Mouse (Mus musculus) neural tube, embryonic 14.5 days (tissue): ENCODE measurements around the gene Lefty1. TPM values are rescaled to one million over a fixed set of nuclear protein-coding genes. Genes with fewer than 3 reads are reported as not detected.

Experiments used
- ATAC-seq: fragments of 200-750 bp; cut with Nextera tagmentation; 2 replicates; pipeline ENCODE4 v1.8.0; 2017; ENCODE audit warnings: low read depth, mild to moderate bottlenecking, moderate TSS enrichment, moderate library complexity
- H3K27ac ChIP-seq: fragments of 300-500 bp; sonication (generic); 2 replicates; pipeline ENCODE4 v1.5.1; 2014; ENCODE audit warnings: low read depth, mild to moderate bottlenecking, control low read depth, low read length, moderate library complexity, mixed read lengths
- H3K27me3 ChIP-seq: fragments of 300-500 bp; sonication (generic); 2 replicates; pipeline ENCODE4 v1.6.1; 2014; ENCODE audit warnings: low read length; ENCODE audit not compliant: control insufficient read depth, insufficient read depth
- H3K36me3 ChIP-seq: fragments of 300-500 bp; sonication (generic); 2 replicates; pipeline ENCODE4 v1.6.1; 2014; ENCODE audit warnings: low read length, mixed read lengths; ENCODE audit not compliant: control insufficient read depth, insufficient read depth
- H3K4me1 ChIP-seq: fragments of 300-500 bp; sonication (generic); 2 replicates; pipeline ENCODE4 v1.6.1; 2014; ENCODE audit warnings: low read length; ENCODE audit not compliant: control insufficient read depth, insufficient read depth
- H3K4me2 ChIP-seq: fragments of 300-500 bp; sonication (generic); 2 replicates; pipeline ENCODE4 v1.6.1; 2014; ENCODE audit warnings: mild to moderate bottlenecking, low read depth, low read length, control low read depth
- H3K4me3 ChIP-seq: fragments of 300-500 bp; sonication (generic); 2 replicates; pipeline ENCODE4 v1.5.1; 2014; ENCODE audit warnings: low read depth, low read length, control low read depth, mixed read lengths
- H3K9ac ChIP-seq: fragments of 300-500 bp; sonication (generic); replicated peaks from 2 replicates; pipeline ENCODE4 v1.6.1; 2014; ENCODE audit warnings: low read depth, mild to moderate bottlenecking, control low read depth, low read length, mixed read lengths
- H3K9me3 ChIP-seq: fragments of 300-500 bp; sonication (generic); 2 replicates; pipeline ENCODE4 v1.6.1; 2016; ENCODE audit warnings: low read length; ENCODE audit not compliant: control insufficient read depth
- WGBS: fragments of 180-500 bp; shearing (Covaris S2); extraction: QIAGEN DNeasy Blood & Tissue Kit; methylation state at CpG from one replicate; pipeline ENCODE4 v1.1.7; 2014; 5-methylcytosine and 5-hydroxymethylcytosine counted together
- polyA plus RNA-seq: library from polyadenylated mRNA; unstranded; fragments of >200 nt; fragmentation: Nextera tagmentation; extraction: Ambion mirVana; gene quantifications from 2 replicates; pipeline ENCODE4 v1.2.1, GENCODE M21; 2014

Lefty1 gene
- polyA plus RNA-seq, 1 experiment from 2014 or later, result not detected

GRCm38 (mm10) chr1:180903666-180904038 is 31.2 kb upstream of the Lefty1 start:
- Histone ChIP-seq H3K36me3 (peaks cover 15% of the 10 kb centered on the region; the same call in 1 of the 2 replicates), H3K9ac (peak overlapping the region; percentile 91; the same call in 1 of the 2 replicates), H3K4me1 (peaks cover 14% of the 10 kb centered on the region), H3K27ac (peak overlapping the region; percentile 40; the same call in 1 of the 2 replicates), H3K4me3 (peak overlapping the region; percentile 81), H3K27me3 (peaks cover 3% of the 10 kb centered on the region; the same call in 1 of the 2 replicates), H3K9me3 (no peaks in the 10 kb centered on the region), H3K4me2 (peak overlapping the region; percentile 77)
- 44% methylated on average over 10 of the region's 10 CpGs for WGBS
- ATAC-seq, result no peak

GRCm38 (mm10) chr1:180904039-180904814 is 30.6 kb upstream of the Lefty1 start, which contains the start of gene Pycr2:
Gene Pycr2, plus strand, starts transcription at chr1:180904293.
- peak within 1 kb of the TSS; percentile 81 for H3K4me3 ChIP-seq
- WGBS, result under 1% methylated on average over 52 of the region's 52 CpGs
- peak; percentile 99 for ATAC-seq
- H3K36me3 ChIP-seq, result peaks cover 15% of the 10 kb centered on the region; the same call in 1 of the 2 replicates
- peak within 1 kb of the TSS; percentile 84 for H3K27ac ChIP-seq
- H3K9ac ChIP-seq, result peak within 1 kb of the TSS; percentile 91
- peak within 1 kb of the TSS; percentile 77 for H3K4me2 ChIP-seq
- peaks cover 3% of the 10 kb centered on the region; the same call in 1 of the 2 replicates for H3K27me3 ChIP-seq
- peaks cover 14% of the 10 kb centered on the region for H3K4me1 ChIP-seq
- H3K9me3 ChIP-seq, result no peaks in the 10 kb centered on the region

GRCm38 (mm10) chr1:180904815-180905080 is 30.1 kb upstream of the Lefty1 start:
- peak overlapping the region; percentile 91 for H3K9ac ChIP-seq
- H3K27me3 ChIP-seq, result peaks cover 3% of the 10 kb centered on the region; the same call in 1 of the 2 replicates
- peak overlapping the region; percentile 77 for H3K4me2 ChIP-seq
- H3K36me3 ChIP-seq, result peaks cover 15% of the 10 kb centered on the region; the same call in 1 of the 2 replicates
- H3K9me3 ChIP-seq, result no peaks in the 10 kb centered on the region
- ATAC-seq, result no peak
- WGBS, result under 1% methylated on average over 5 of the region's 5 CpGs
- peaks cover 14% of the 10 kb centered on the region for H3K4me1 ChIP-seq
- H3K27ac ChIP-seq, result peak overlapping the region; percentile 84
- peak overlapping the region; percentile 81 for H3K4me3 ChIP-seq

- Histone ChIP-seq H3K4me1 (peaks cover 14% of the 10 kb centered on the region), H3K36me3 (peaks cover 15% of the 10 kb centered on the region; the same call in 1 of the 2 replicates), H3K27ac (no peak overlapping the region), H3K27me3 (peaks cover 3% of the 10 kb centered on the region; the same call in 1 of the 2 replicates), H3K9me3 (no peaks in the 10 kb centered on the region), H3K4me2 (peak overlapping the region; percentile 77), H3K9ac (no peak overlapping the region), H3K4me3 (peak overlapping the region; percentile 81)
- no peak for ATAC-seq
- WGBS, result 70% methylated on average over 6 of the region's 6 CpGs
These were observed 29.5 kb upstream of the Lefty1 start for GRCm38 (mm10) chr1:180905307-180905706.

GRCm38 (mm10) chr1:180905876-180906275 is 28.9 kb upstream of the Lefty1 start:
- peaks cover 3% of the 10 kb centered on the region; the same call in 1 of the 2 replicates for H3K27me3 ChIP-seq
- no peak overlapping the region for H3K27ac ChIP-seq
- H3K36me3 ChIP-seq, result peaks cover 15% of the 10 kb centered on the region; the same call in 1 of the 2 replicates
- no peaks in the 10 kb centered on the region for H3K9me3 ChIP-seq
- no peak for ATAC-seq
- H3K4me2 ChIP-seq, result no peak overlapping the region
- H3K9ac ChIP-seq, result no peak overlapping the region
- H3K4me3 ChIP-seq, result no peak overlapping the region
- peaks cover 14% of the 10 kb centered on the region for H3K4me1 ChIP-seq
- 95% methylated on average over 17 of the region's 17 CpGs for WGBS

- Histone ChIP-seq H3K4me3 (no peak overlapping the region), H3K27ac (no peak overlapping the region), H3K9ac (no peak overlapping the region), H3K36me3 (peaks cover 15% of the 10 kb centered on the region; the same call in 1 of the 2 replicates), H3K4me2 (no peak overlapping the region), H3K27me3 (peaks cover 3% of the 10 kb centered on the region; the same call in 1 of the 2 replicates), H3K9me3 (no peaks in the 10 kb centered on the region), H3K4me1 (peaks cover 14% of the 10 kb centered on the region)
- ATAC-seq, result no peak
- 94% methylated on average over 24 of the region's 24 CpGs for WGBS
These were observed 28.2 kb upstream of the Lefty1 start for GRCm38 (mm10) chr1:180906461-180907147.

GRCm38 (mm10) chr1:180911138-180911537 is 23.7 kb upstream of the Lefty1 start:
- H3K36me3 ChIP-seq, result peaks cover 14% of the 10 kb centered on the region; the same call in 1 of the 2 replicates
- H3K4me1 ChIP-seq, result no peaks in the 10 kb centered on the region
- H3K4me2 ChIP-seq, result no peak overlapping the region
- H3K27me3 ChIP-seq, result no peaks in the 10 kb centered on the region
- H3K9ac ChIP-seq, result no peak overlapping the region
- H3K9me3 ChIP-seq, result no peaks in the 10 kb centered on the region
- no peak overlapping the region for H3K27ac ChIP-seq
- no peak overlapping the region for H3K4me3 ChIP-seq
- WGBS, result 54% methylated on average over 8 of the region's 8 CpGs
- no peak for ATAC-seq

- Histone ChIP-seq H3K9me3 (no peaks in the 10 kb centered on the region), H3K27me3 (no peaks in the 10 kb centered on the region), H3K9ac (no peak overlapping the region), H3K4me2 (no peak overlapping the region), H3K36me3 (peaks cover 9% of the 10 kb centered on the region; the same call in 1 of the 2 replicates), H3K4me1 (no peaks in the 10 kb centered on the region), H3K27ac (no peak overlapping the region), H3K4me3 (no peak overlapping the region)
- WGBS, result 60% methylated on average over 20 of the region's 20 CpGs
- ATAC-seq, result no peak
These were observed 23.1 kb upstream of the Lefty1 start for GRCm38 (mm10) chr1:180911653-180912287.
